In the genomic region with DNA sequence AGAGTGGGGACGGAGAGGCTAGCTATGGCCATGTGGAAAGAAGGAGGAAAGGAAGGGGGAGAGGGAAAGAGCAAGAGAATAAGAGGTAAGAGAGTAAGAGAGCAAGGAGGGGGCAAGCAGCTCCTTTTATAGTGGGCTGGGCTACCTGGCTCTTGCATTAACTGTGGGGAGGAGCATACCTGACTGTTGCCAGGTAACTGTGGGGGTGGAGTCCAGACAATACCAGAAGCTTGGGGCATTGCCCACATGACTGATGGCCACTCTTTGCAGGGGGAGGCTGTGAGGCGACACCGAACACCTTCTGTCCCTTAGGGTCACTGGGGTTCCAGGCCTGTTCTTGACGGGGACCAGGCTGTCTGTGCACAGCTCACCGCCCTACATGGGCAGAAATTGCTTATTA, we compare ENCODE assay signal across 41 mouse cellular contexts. TPM values are rescaled to one million over a fixed set of nuclear protein-coding genes. Genes with fewer than 3 reads are reported as not detected.
"Had no signal": no experiment of that assay in that cellular context is flagged by ENCODE, and none has a peak within 500 bp of the region (broad histone marks: within the 10 kb centered on the region; RNA-seq: fewer than 3 reads in every experiment).

No protein-coding gene starts in this region.

- H3K9ac ChIP-seq: heart, embryonic 12.5 days; heart, embryonic 13.5 days; heart, embryonic 15.5 days; hindbrain, embryonic 12.5 days; hindbrain, embryonic 13.5 days; hindbrain, embryonic 14.5 days; hindbrain, embryonic 15.5 days; intestine, embryonic 15.5 days; kidney, embryonic 15.5 days had no signal

- H3K9me3 ChIP-seq: heart, embryonic 10.5 days; heart, embryonic 12.5 days; heart, embryonic 13.5 days; heart, embryonic 15.5 days; hindbrain, embryonic 10.5 days; hindbrain, embryonic 12.5 days; hindbrain, embryonic 13.5 days; hindbrain, embryonic 15.5 days; intestine, embryonic 15.5 days; kidney, embryonic 15.5 days had no signal

- H3K4me3 ChIP-seq: heart, adult 2 months; heart, embryonic 10.5 days; heart, embryonic 12.5 days; heart, embryonic 13.5 days; heart, embryonic 15.5 days; hindbrain, embryonic 10.5 days; hindbrain, embryonic 12.5 days; hindbrain, embryonic 13.5 days; hindbrain, embryonic 15.5 days; intestine, embryonic 15.5 days; kidney, embryonic 15.5 days; layer of hippocampus, adult 2 months had no signal

- H3K27ac ChIP-seq: heart, adult 2 months; heart, embryonic 10.5 days; heart, embryonic 13.5 days; heart, embryonic 15.5 days; hindbrain, embryonic 10.5 days; hindbrain, embryonic 12.5 days; hindbrain, embryonic 13.5 days; hindbrain, embryonic 14.5 days; hindbrain, embryonic 15.5 days; hindbrain, postnatal 0 days; intestine, embryonic 15.5 days; kidney, embryonic 15.5 days; kidney, postnatal 0 days; layer of hippocampus, adult 2 months had no signal

- ATAC-seq: hindbrain, embryonic 16.5 days; hindbrain, postnatal 0 days; inflammation-experienced regulatory T-cells, adult 6 months; intestine, embryonic 15.5 days; intestine, embryonic 16.5 days; intestine, postnatal 0 days had no signal

- H3K4me1 ChIP-seq: heart, embryonic 12.5 days; heart, embryonic 15.5 days; hindbrain, embryonic 10.5 days; hindbrain, embryonic 12.5 days; hindbrain, embryonic 13.5 days; hindbrain, embryonic 15.5 days; intestine, embryonic 15.5 days; kidney, embryonic 15.5 days had no signal

- DNase-seq: heart, adult 18-20 months; heart, adult 2 months; heart, postnatal 10 days; heart, postnatal 14 days; heart, postnatal 36 days; heart, postnatal 4 days; kidney, adult 11 months; kidney, adult 18-20 months; kidney, adult 2 months; kidney, adult 8-10 months; kidney, adult 9 months; kidney, postnatal 10 days; kidney, postnatal 14 days; kidney, postnatal 25 days; kidney, postnatal 36 days; kidney, postnatal 4 days; layer of hippocampus, adult 9-11 months had no signal

- H3K4me2 ChIP-seq: heart, embryonic 11.5 days; heart, embryonic 12.5 days; heart, embryonic 13.5 days; heart, embryonic 15.5 days; hindbrain, embryonic 12.5 days; hindbrain, embryonic 13.5 days; hindbrain, embryonic 14.5 days; hindbrain, embryonic 15.5 days; intestine, embryonic 15.5 days; kidney, embryonic 15.5 days had no signal

- H3K27me3 ChIP-seq: heart, embryonic 12.5 days; heart, embryonic 13.5 days; heart, embryonic 15.5 days; hindbrain, embryonic 12.5 days; hindbrain, embryonic 13.5 days; hindbrain, embryonic 15.5 days; intestine, embryonic 15.5 days; kidney, embryonic 15.5 days had no signal

RNA-seq across cellular contexts. Expression of a gene that starts 37.8 kb away (rescaled TPM):
- polyA plus RNA-seq: heart, adult 2 months; heart, embryonic 10.5 days; heart, embryonic 12.5 days; heart, embryonic 15.5 days; heart, embryonic 16.5 days; heart, postnatal 0 days; hindbrain, embryonic 10.5 days; hindbrain, embryonic 11.5 days; inflammation-experienced regulatory T-cells, adult 6 months; intestine, embryonic 14.5 days; intestine, embryonic 15.5 days; intestine, embryonic 16.5 days; intestine, postnatal 0 days; kidney, embryonic 14.5 days; kidney, postnatal 0 days had no signal
